Mouse (Mus musculus): ENCODE measurements around the gene Susd1. TPM values are rescaled to one million over a fixed set of nuclear protein-coding genes. Genes with fewer than 3 reads are reported as not detected.

The Susd1 gene
- polyA plus RNA-seq, 1 experiment: 3.7 TPM

DNA sequence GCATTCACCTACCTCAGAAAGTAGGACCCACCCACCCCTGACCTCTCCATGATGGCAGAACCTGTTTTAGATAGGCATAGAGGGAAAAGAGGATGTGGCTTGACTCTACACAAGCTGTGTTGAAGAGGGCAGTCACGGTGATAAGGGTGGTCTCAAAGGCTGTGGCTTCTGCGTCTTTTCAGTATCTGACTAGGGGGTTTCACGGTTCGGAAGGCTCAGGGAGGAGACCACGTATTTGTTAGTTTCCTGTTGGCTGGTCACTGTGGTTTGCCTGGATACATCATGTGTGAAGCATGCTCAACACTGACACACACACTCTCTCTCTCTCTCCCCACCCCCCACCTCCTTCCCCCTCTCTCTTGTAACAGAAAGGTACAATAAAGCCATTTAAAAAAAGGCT is 173.3 kb downstream of the Susd1 start:
- WGBS: 85% methylated on average over 5 of the region's 5 CpGs
- no peak for DNase-seq (ENCODE audit: low read depth, low spot score)

Other genes with a start within 250 kb of the Susd1 start
- 31.0 and 47.8 TPM in 2 replicates for gene Ugcg, start 249.4 kb downstream of the Susd1 start, polyA plus RNA-seq (2012; rRNA removed)
- gene Ptbp3, start 110.7 kb upstream of the Susd1 start, polyA plus RNA-seq (2012; rRNA removed): 30.5 and 84.6 TPM in 2 replicates
- gene Hsdl2, start 142.9 kb upstream of the Susd1 start, polyA plus RNA-seq (2012; rRNA removed): 6.2 and 8.7 TPM in 2 replicates
- 2.7 and 4.7 TPM in 2 replicates for gene E130308A19Rik, start 187.6 kb upstream of the Susd1 start, polyA plus RNA-seq (2012; rRNA removed)